Mouse (Mus musculus) right cerebral cortex, adult 2 months (tissue): ENCODE data around the gene Pik3r5.

Experiments used
- DNase-seq, 2 experiments: peaks; one replicate each; pipeline ENCODE4 v3.0.0; 2021 to 2022; ENCODE audit warnings: low spot score in 2 of 2

Pik3r5 gene

GRCm38 (mm10) chr11:68431699-68432360 is at the start of gene Pik3r5:
Gene Pik3r5 (plus strand): TSS chr11:68432121.
- peak; percentile 63 to 66 for DNase-seq

GRCm38 (mm10) chr11:68383519-68383918 is 48.4 kb upstream of the Pik3r5 start:
- DNase-seq: no peak

- no peak for DNase-seq
Observed at GRCm38 (mm10) chr11:68384131-68384530, 47.8 kb upstream of the Pik3r5 start.

- no peak for DNase-seq
Observed at GRCm38 (mm10) chr11:68384592-68385020, 47.3 kb upstream of the Pik3r5 start.

GRCm38 (mm10) chr11:68385021-68385821 is 46.7 kb upstream of the Pik3r5 start:
- DNase-seq: no peak

- peak in 1 of 2 experiments; percentile 17 for DNase-seq
Observed at GRCm38 (mm10) chr11:68385921-68386588, 45.9 kb upstream of the Pik3r5 start.

GRCm38 (mm10) chr11:68386589-68387440 is 45.1 kb upstream of the Pik3r5 start:
- DNase-seq: peak; percentile 20 to 31

GRCm38 (mm10) chr11:68387441-68387760 is 44.5 kb upstream of the Pik3r5 start:
- no peak for DNase-seq

GRCm38 (mm10) chr11:68387971-68388654 is 43.8 kb upstream of the Pik3r5 start:
- DNase-seq: no peak

GRCm38 (mm10) chr11:68388655-68389015 is 43.3 kb upstream of the Pik3r5 start:
- no peak for DNase-seq

GRCm38 (mm10) chr11:68389621-68390020 is 42.3 kb upstream of the Pik3r5 start:
- no peak for DNase-seq

- DNase-seq: no peak
Observed at GRCm38 (mm10) chr11:68390381-68391287, 41.3 kb upstream of the Pik3r5 start.

GRCm38 (mm10) chr11:68393897-68394490 is 37.9 kb upstream of the Pik3r5 start:
- no peak for DNase-seq

GRCm38 (mm10) chr11:68394749-68395148 is 37.2 kb upstream of the Pik3r5 start:
- no peak for DNase-seq

GRCm38 (mm10) chr11:68395546-68395945 is 36.4 kb upstream of the Pik3r5 start:
- no peak for DNase-seq

GRCm38 (mm10) chr11:68398891-68399547 is 32.9 kb upstream of the Pik3r5 start:
- no peak for DNase-seq

GRCm38 (mm10) chr11:68399548-68400020 is 32.3 kb upstream of the Pik3r5 start:
- DNase-seq: peak; percentile 14

GRCm38 (mm10) chr11:68400021-68400671 is 31.8 kb upstream of the Pik3r5 start:
- no peak for DNase-seq
